23 mouse cellular contexts compared by ENCODE assay signal in the genomic region with DNA sequence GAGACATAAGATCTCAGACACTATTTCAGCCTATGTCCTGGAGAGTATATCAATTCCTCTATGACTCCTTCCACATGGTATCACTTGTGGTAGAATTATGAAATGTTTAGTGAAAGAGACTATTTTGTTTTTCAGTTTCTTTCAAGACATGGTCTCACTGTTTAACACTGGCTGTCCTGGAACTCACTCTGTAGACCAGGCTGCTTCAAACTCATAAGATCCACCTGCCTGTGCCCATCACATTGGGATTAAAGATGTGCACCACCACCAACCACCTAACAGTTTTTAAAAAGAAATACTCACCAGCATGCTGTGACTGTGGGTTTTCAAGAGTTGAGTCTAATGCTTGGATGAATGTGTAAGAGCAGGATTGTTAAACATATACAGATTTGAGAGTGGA. TPM values are rescaled to one million over a fixed set of nuclear protein-coding genes. Genes with fewer than 3 reads are reported as not detected.
DNase-seq lines count a peak whose midpoint lies in the region; TF ChIP-seq lines count a peak whose summit lies in the region.
"Had no signal": no experiment of that assay in that cellular context is flagged by ENCODE, and none has a peak within 500 bp of the region (broad histone marks: within the 10 kb centered on the region; RNA-seq: fewer than 3 reads in every experiment).

No protein-coding gene starts in this region.

- H3K27ac ChIP-seq in gastrocnemius, adult 2 months, result peak overlapping the region; percentile 9; the same call in 1 of the 2 replicates
- H3K27ac ChIP-seq in midbrain, embryonic 10.5 days (replicated peaks), result no peak overlapping the region

- intact Hi-C loops in gastrocnemius, adult 2 months (cut with DNase I), result no loop called here

- DNase-seq in gastrocnemius, adult 2 months, result no peak
- no peak for DNase-seq in gastrocnemius, adult 18-20 months (ENCODE audit: low spot score)
- DNase-seq in heart, adult 11 months, result peak; percentile 52
- no peak for DNase-seq in heart, postnatal 4 days
- no peak for DNase-seq in midbrain, embryonic 10.5 days (ENCODE audit: low spot score)
- DNase-seq: adrenal gland, adult 2 months; adrenal gland, adult 8-10 months; adrenal gland, postnatal 10 days; adrenal gland, postnatal 14 days; adrenal gland, postnatal 25 days; adrenal gland, postnatal 36 days; B cell, adult 2 months; cerebellum, adult 11 months; cerebellum, adult 11-12 months; cerebellum, adult 18-20 months had no signal

- no peaks in the 10 kb centered on the region for H3K9me3 ChIP-seq in midbrain, embryonic 10.5 days (replicated peaks)
- H3K9me3 ChIP-seq: G1E had no signal

- 0 out of 2 replicates have a peak, but pooled peaks cover 2% of the 10 kb centered on the region for H3K4me1 ChIP-seq in midbrain, embryonic 10.5 days

- H3K79me2 ChIP-seq in myocyte (ENCODE audit: control insufficient read depth, insufficient read depth), result no peaks in the 10 kb centered on the region

- H3K27me3 ChIP-seq in myocyte (ENCODE audit: control insufficient read depth, insufficient read depth, insufficient read length), result no peaks in the 10 kb centered on the region
- H3K27me3 ChIP-seq in midbrain, embryonic 10.5 days (ENCODE audit: low read depth, poor library complexity, severe bottlenecking), result no peaks in the 10 kb centered on the region
- H3K27me3 ChIP-seq: CH12.LX, Patski had no signal

- peaks cover 17% of the 10 kb centered on the region for H3K36me3 ChIP-seq in myocyte (ENCODE audit: control insufficient read depth, insufficient read depth)
- H3K36me3 ChIP-seq in midbrain, embryonic 10.5 days, result peaks cover 43% of the 10 kb centered on the region

- H3ac ChIP-seq in myocyte (ENCODE audit: control insufficient read depth, insufficient read length), result no peak overlapping the region

- no peak overlapping the region for H3K4me2 ChIP-seq in myocyte (ENCODE audit: low read depth)

- TF ChIP-seq POLR2A in myocyte (IDR thresholded peaks at IDR 0.05; ENCODE audit: insufficient read length, low read depth), result no peak

- H3K4me3 ChIP-seq in gastrocnemius, adult 2 months, result no peak overlapping the region
- no peak overlapping the region for H3K4me3 ChIP-seq in myocyte
- no peak overlapping the region for H3K4me3 ChIP-seq in midbrain, embryonic 10.5 days

- no peak for TF ChIP-seq CTCF in gastrocnemius, adult 2 months (IDR thresholded peaks at IDR 0.05)

TF ChIP-seq in myocyte, 11 proteins besides CTCF, POLR2A, EP300 and RAD21:
- no peak for TF ChIP-seq REST (IDR thresholded peaks at IDR 0.05; ENCODE audit: insufficient read depth, insufficient read length)
- TF ChIP-seq SRF (IDR thresholded peaks at IDR 0.05; ENCODE audit: control insufficient read depth, insufficient read length, low read depth), result no peak
- TF ChIP-seq USF1 (IDR thresholded peaks at IDR 0.05; ENCODE audit: low read depth), result no peak
- peak; percentile 43 to 83 (median 81) for TF ChIP-seq MYOD1 (IDR thresholded peaks at IDR 0.05; ENCODE audit: control insufficient read depth in 1 of 3, insufficient read length in 2 of 3, low read depth in 2 of 3)
- TF ChIP-seq MAX (IDR thresholded peaks at IDR 0.05; ENCODE audit: low read depth), result no peak
- no peak for TF ChIP-seq TCF12 (IDR thresholded peaks at IDR 0.05; ENCODE audit: insufficient read depth, poor library complexity, severe bottlenecking)

RNA-seq across cellular contexts. Expression of gene Tal2, which starts 22.5 kb away (rescaled TPM):
- total RNA-seq in gastrocnemius, adult 2 months (2021), result 1 to 10 TPM in 1 of 2 experiments, under 1 TPM in 1; 0.54 to 1.1 TPM
- total RNA-seq in gastrocnemius, adult 18-20 months (2021), result under 1 TPM; 0.50 to 0.53 TPM
- under 1 TPM; 0.09 to 0.17 TPM for total RNA-seq in heart, postnatal 4 days (2021)
- 0.17 TPM for polyA plus RNA-seq in myocyte (2012; fragmentation: generic; extraction: Trizol)
- 22.1 and 33.5 TPM in 2 replicates for polyA plus RNA-seq in midbrain, embryonic 10.5 days (2016; fragmentation: Nextera tagmentation; extraction: Ambion mirVana)
- total RNA-seq: adrenal gland, adult 18-20 months; adrenal gland, adult 2 months; adrenal gland, postnatal 25 days; adrenal gland, postnatal 36 days; CH12.LX; MEL had no signal
- polyA plus RNA-seq: activated CD4-positive, CD25-positive, alpha-beta regulatory T cell, adult 4 months; adrenal gland, adult 2 months; CD4-positive, CD25-positive, alpha-beta regulatory T cell, adult 4 months; G1E; Patski had no signal

RNA-seq across cellular contexts. Expression of gene Fktn, which starts 43.2 kb away (rescaled TPM):
- 1 to 10 TPM; 6.6 to 10.0 TPM for total RNA-seq in gastrocnemius, adult 2 months (2021)
- 1 to 10 TPM; 6.6 to 7.6 TPM for total RNA-seq in gastrocnemius, adult 18-20 months (2021)
- 10 to 100 TPM; 12.4 to 13.5 TPM for total RNA-seq in heart, postnatal 4 days (2021)
- polyA plus RNA-seq in myocyte (2012; fragmentation: generic; extraction: Trizol), result 2.9 TPM
- 25.4 and 27.9 TPM in 2 replicates for polyA plus RNA-seq in midbrain, embryonic 10.5 days (2016; fragmentation: Nextera tagmentation; extraction: Ambion mirVana)
